Mouse (Mus musculus) C2C12 (cell line): ENCODE measurements around the gene Zfhx3.

ENCODE experiments used
- CTCF ChIP-seq: IDR thresholded peaks from one replicate; pipeline ENCODE4 v1.5.1; 2011; ENCODE audit not compliant: control insufficient read depth, insufficient read depth, insufficient read length
- FOSL1 ChIP-seq: IDR thresholded peaks from one replicate; pipeline ENCODE4 v1.8.0; 2011; ENCODE audit warnings: mild to moderate bottlenecking, low read length; ENCODE audit not compliant: poor library complexity, insufficient read depth, severe bottlenecking
- MAX ChIP-seq: IDR thresholded peaks from one replicate; pipeline ENCODE4 v1.6.1; 2011; ENCODE audit warnings: mild to moderate bottlenecking, control low read depth
- USF1 ChIP-seq: IDR thresholded peaks from one replicate; pipeline ENCODE4 v1.6.1; 2011; ENCODE audit warnings: low read depth, mild to moderate bottlenecking, control low read depth, moderate library complexity

DNA sequence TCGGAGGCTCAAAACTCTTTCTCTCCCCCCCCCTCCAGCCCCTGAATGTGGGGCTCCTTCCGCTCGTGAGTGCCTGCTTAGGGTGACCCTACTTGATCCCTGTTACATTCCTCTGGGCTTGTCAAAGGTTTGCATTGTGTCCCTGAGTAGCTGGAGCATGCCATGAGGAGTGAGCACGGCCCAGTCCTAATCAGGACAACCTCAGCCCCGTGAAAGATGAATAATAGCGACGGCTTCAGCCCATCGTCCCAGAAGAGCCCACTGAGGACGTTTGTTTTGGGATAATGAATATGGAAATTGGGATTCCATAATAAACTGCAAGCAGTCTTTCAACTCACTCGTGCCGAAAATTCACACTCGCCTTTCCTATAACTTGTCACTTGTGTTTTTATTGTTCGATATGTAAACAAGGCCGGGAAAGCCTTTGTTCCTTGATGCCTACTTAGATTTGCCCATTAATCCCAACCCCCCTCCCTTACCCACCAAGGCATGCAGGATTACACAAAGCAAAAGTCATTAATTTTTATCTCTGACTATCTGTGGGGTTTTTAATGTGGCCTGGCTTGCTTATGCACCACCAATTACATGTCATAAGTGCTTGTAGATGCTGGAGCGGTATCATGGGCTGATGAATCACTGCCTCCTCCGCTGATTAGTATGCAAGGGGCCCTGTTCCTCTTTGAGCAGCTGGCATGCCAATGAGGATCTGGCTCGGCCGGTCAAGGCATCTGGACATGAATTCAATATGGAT is 512.3 kb downstream of the Zfhx3 start:
- TF ChIP-seq USF1 (no peak), MAX (no peak), CTCF (no peak), FOSL1 (no peak)
